Mouse (Mus musculus): ENCODE measurements around the gene Fnbp1.

Gene Fnbp1

GRCm38 (mm10) chr2:31025458-31025857 lies 116.3 kb downstream of the Fnbp1 start:
- DNase-seq (ENCODE audit: low read depth, low spot score) = no peak

GRCm38 (mm10) chr2:31024618-31025370 lies 117.0 kb downstream of the Fnbp1 start:
- peak; percentile 60 for DNase-seq (ENCODE audit: low read depth, low spot score)

- DNase-seq (ENCODE audit: low read depth, low spot score) = no peak
Measured at GRCm38 (mm10) chr2:31023940-31024339, 117.9 kb downstream of the Fnbp1 start.

DNA sequence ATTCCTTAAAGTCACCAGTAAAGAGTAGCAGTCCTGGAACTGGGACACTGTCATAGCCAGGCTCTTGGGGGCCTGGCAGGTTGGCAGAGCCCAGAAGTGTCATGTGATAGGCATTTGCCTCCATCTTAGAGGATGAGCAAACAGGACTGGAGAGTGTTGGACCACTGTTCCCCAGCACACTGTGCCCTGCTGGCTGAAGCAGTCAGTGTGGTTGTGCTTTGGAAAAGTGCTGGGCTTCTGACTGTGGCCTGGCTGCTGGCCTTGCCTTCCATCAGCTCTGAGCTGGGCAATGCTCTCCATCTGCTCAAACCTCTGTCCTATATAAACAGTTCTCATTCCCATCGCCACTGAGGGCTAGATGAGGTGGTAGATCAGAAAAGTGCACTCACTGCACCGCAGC lies 121.6 kb downstream of the Fnbp1 start:
- DNase-seq (ENCODE audit: low read depth, low spot score) = no peak

DNA sequence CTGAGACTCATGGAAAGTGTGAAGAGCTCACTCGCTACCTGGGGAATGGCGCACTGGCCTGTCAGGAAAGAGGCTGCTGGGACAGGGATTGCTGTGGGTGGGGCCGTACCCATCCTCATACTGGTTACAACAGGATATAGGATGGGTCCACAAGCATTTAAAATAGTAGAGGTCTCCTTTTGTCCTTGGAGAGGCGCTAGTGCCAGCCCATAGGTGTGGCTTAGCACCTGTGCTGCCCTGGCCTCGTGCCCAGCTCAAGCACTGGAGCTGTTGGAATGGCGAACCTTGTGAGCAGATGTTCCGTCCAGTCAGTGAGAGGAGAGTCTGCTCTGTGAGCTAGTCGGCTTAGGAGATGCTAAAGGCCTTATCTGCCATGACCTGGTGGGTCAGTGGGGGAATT lies 122.8 kb downstream of the Fnbp1 start:
- DNase-seq (ENCODE audit: low read depth, low spot score) = no peak

GRCm38 (mm10) chr2:31018519-31018918 lies 123.3 kb downstream of the Fnbp1 start:
- DNase-seq (ENCODE audit: low read depth, low spot score) = no peak

GRCm38 (mm10) chr2:31017625-31018317 lies 124.0 kb downstream of the Fnbp1 start:
- no peak for DNase-seq (ENCODE audit: low read depth, low spot score)

DNA sequence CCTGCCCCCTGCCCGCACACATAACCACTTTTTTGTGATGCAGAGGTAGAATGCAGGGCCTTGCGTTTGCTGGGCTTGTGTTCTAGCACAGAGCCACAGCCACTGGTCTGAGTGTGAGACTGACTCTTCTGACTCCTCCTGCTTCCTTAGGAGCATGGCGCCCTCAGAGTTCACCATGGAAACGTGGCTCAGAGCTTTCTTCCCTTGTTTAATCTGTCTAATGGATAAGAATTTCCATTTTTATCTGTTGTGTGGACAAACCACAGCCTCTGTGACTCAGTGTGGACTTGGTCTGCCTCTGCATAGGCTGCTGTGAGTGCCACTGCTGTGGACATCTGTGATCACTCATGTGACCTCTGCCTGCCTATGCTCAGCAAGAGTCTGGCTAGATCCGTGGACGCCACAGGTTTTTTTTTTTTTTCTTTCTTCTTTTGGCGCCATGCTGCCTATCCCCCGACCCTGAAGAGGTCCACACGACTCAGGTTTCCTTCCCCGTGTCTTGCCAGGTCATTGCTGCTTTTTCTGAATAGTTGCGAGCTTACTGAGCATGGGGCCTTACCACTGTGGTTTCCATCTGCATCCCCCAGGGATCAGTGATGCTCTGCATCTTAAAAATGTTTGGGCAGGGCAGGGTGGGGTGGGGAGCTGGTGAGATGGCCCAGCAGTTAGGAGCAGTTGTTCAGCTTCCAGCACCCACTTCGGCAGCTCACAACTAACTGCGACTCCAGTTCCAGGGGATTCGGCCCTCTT lies 128.3 kb downstream of the Fnbp1 start:
- no peak for DNase-seq (ENCODE audit: low read depth, low spot score)

- no peak for DNase-seq (ENCODE audit: low read depth, low spot score)
Measured at GRCm38 (mm10) chr2:31007208-31007607, 134.6 kb downstream of the Fnbp1 start.

- no peak for DNase-seq (ENCODE audit: low read depth, low spot score)
Measured at GRCm38 (mm10) chr2:31006434-31006833, 135.4 kb downstream of the Fnbp1 start.

DNA sequence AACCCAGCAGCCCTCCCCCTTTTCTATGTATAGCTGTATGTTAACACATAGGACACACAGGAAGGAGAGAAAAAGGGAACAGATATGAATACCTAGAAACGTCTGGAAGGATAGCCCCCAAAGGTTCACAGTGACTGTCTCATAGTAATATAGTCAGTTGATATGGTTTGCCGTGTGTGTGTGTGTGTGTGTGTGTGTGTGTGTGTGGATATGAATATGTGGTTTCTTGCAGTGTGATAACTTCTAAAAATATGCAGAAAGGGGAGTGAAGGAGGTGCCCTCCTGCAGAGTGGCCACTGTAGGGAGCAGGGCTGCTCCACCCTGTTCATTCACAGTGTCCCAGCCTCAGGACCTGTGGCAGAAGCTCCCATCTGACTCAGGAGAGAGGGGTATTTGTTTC lies 136.4 kb downstream of the Fnbp1 start:
- DNase-seq (ENCODE audit: low read depth, low spot score) = no peak

- no peak for DNase-seq (ENCODE audit: low read depth, low spot score)
Measured at GRCm38 (mm10) chr2:31002857-31003256, 139.0 kb downstream of the Fnbp1 start.

- no peak for DNase-seq (ENCODE audit: low read depth, low spot score)
Measured at GRCm38 (mm10) chr2:30998443-30999260, 143.2 kb downstream of the Fnbp1 start.

- DNase-seq (ENCODE audit: low read depth, low spot score) = no peak
Measured at GRCm38 (mm10) chr2:30995432-30995996, 146.3 kb downstream of the Fnbp1 start.

GRCm38 (mm10) chr2:30994853-30995252 lies 147.0 kb downstream of the Fnbp1 start:
- DNase-seq (ENCODE audit: low read depth, low spot score) = no peak

DNA sequence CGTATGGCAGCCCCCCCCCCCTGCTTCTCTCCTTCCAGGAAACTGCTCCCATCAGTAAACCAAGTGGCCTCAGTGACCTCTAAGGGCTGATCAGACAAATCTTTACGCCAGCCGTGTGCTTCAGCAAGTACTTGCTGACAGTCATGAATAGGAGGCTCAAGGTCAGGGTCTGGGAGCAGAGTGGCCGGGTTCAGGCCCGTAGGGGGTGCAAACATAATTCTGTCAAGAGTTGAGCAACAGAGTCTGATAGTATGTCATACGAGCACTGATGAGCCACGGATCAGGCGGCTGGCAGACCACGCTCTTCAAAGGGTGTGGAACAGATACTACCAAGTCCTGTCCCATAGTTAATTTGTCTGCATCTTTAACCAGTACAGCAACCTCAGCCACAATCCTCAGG lies 151.6 kb downstream of the Fnbp1 start:
- DNase-seq (ENCODE audit: low read depth, low spot score) = no peak

DNA sequence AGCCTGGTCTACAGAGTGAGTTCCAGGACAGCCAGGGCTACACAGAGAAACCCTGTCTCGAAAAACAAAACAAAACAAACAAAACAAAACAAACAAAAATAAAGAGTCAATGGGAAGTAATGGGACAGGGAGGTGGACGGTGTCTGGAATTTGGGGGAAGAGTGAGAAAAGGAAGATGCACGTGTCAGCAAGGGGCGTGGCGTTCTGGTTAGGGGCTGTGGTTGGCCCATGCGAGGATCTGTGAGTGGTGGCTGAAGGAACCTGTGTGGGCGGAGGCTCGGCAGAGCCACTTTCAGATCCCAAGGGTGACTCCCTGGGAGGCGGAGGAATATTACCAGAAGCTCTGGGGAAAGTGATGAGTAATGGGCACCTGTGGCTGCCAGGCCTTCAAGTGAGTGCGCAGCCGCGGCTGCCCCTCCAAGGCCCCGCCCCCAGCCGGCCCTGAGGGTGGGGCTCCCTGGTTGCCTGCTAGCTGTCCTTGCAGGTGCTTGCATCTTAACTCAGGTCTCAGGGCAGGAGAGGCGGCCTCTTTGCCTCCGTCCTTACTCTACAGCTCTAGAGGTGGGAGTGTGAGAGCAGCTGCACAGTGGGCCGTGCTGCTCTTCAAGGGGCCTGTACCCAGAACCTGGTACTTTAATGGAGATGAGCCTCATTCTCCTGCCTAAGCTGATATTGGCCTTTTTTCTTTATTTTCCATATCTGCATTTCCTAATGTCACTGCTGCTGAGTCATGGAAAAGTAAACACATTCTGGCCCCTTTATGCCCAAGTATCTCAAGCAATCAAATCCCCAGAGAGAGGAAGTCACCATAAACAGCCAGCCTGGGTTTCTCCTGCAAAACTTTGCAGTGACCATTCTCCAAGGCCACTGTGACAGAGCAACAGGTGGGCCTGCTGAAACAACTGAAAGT lies 156.4 kb downstream of the Fnbp1 start:
- no peak for DNase-seq (ENCODE audit: low read depth, low spot score)

- no peak for DNase-seq (ENCODE audit: low read depth, low spot score)
Measured at GRCm38 (mm10) chr2:30983024-30983423, 158.8 kb downstream of the Fnbp1 start.

GRCm38 (mm10) chr2:30981790-30982513 lies 159.9 kb downstream of the Fnbp1 start, which contains the start of the genes BC005624 and Usp20:
Gene BC005624 (minus strand): TSS chr2:30982201.
Gene Usp20 (plus strand): TSS chr2:30982279.
- DNase-seq (ENCODE audit: low read depth, low spot score) = peak; percentile 100
